Mouse (Mus musculus) erythroblast, embryonic 14.5 days (primary cell): ENCODE results near the gene 1700013F07Rik. TPM values are rescaled to one million over a fixed set of nuclear protein-coding genes. Genes with fewer than 3 reads are reported as not detected.
"Not testable (repeated sequence)": the region's sequence is repeated elsewhere in the genome, so short reads cannot be mapped to it uniquely, and the experiment has no call there.

Experiments used
- H3K27me3 ChIP-seq: 2 replicates; pipeline ENCODE4 v1.6.1; 2012; ENCODE audit warnings: inconsistent platforms; ENCODE audit not compliant: control insufficient read depth
- H3K36me3 ChIP-seq: 2 replicates; pipeline ENCODE4 v1.6.1; 2012; ENCODE audit warnings: mild to moderate bottlenecking, inconsistent platforms; ENCODE audit not compliant: control insufficient read depth
- H3K4me1 ChIP-seq: 2 replicates; pipeline ENCODE4 v1.6.1; 2012; ENCODE audit warnings: inconsistent platforms; ENCODE audit not compliant: control insufficient read depth
- H3K4me3 ChIP-seq: replicated peaks from 2 replicates; pipeline ENCODE3; 2012; ENCODE audit warnings: moderate library complexity, mild to moderate bottlenecking, inconsistent platforms
- H3K9me3 ChIP-seq: 2 replicates; pipeline ENCODE4 v1.6.1; 2012; ENCODE audit warnings: low read length, inconsistent platforms, mixed read lengths; ENCODE audit not compliant: control insufficient read depth
- GATA1 ChIP-seq: IDR thresholded peaks from 2 replicates; pipeline ENCODE4 v1.6.1; 2012; ENCODE audit warnings: low read length, inconsistent platforms, mixed read lengths
- TAL1 ChIP-seq: IDR thresholded peaks from 3 replicates; pipeline ENCODE4 v1.6.1; 2012; ENCODE audit warnings: low read length, inconsistent platforms, mixed read lengths
- polyA plus RNA-seq: library from polyadenylated mRNA; stranded (reverse); fragments of >175 nt; gene quantifications from 2 replicates; pipeline ENCODE4 v1.2.3, GENCODE M21; 2012

Gene 1700013F07Rik
- polyA plus RNA-seq, 1 experiment: not detected

GRCm38 (mm10) chr3:108563309-108563708, 29.4 kb downstream of the 1700013F07Rik start:
- TF ChIP-seq GATA1 (no peak), TAL1 (no peak)
- peaks cover 53% of the 10 kb centered on the region for H3K4me1 ChIP-seq
- H3K36me3 ChIP-seq: peaks cover 26% of the 10 kb centered on the region
- H3K9me3 ChIP-seq: no peaks in the 10 kb centered on the region
- peak overlapping the region; percentile 85 for H3K4me3 ChIP-seq
- peaks cover 5% of the 10 kb centered on the region for H3K27me3 ChIP-seq

- Histone ChIP-seq H3K4me1 (peaks cover 28% of the 10 kb centered on the region), H3K4me3 (no peak overlapping the region), H3K9me3 (no peaks in the 10 kb centered on the region), H3K27me3 (peaks cover 17% of the 10 kb centered on the region), H3K36me3 (no peaks in the 10 kb centered on the region)
- TF ChIP-seq GATA1: no peak
- TF ChIP-seq TAL1: no peak
Observed at GRCm38 (mm10) chr3:108567990-108568877, 34.3 kb downstream of the 1700013F07Rik start.

GRCm38 (mm10) chr3:108569636-108570035, 35.7 kb downstream of the 1700013F07Rik start:
- H3K36me3 ChIP-seq, H3K4me3 ChIP-seq, H3K9me3 ChIP-seq: not testable (repeated sequence)
- Histone ChIP-seq H3K27me3 (peaks cover 17% of the 10 kb centered on the region), H3K4me1 (peaks cover 23% of the 10 kb centered on the region)

- H3K4me3 ChIP-seq: peak overlapping the region; percentile 93
- H3K4me1 ChIP-seq: peaks cover 25% of the 10 kb centered on the region
- peaks cover 17% of the 10 kb centered on the region for H3K27me3 ChIP-seq
- H3K36me3 ChIP-seq: no peaks in the 10 kb centered on the region
- H3K9me3 ChIP-seq: no peaks in the 10 kb centered on the region
- TF ChIP-seq GATA1 (no peak), TAL1 (no peak)
Observed at GRCm38 (mm10) chr3:108570813-108571212, 36.9 kb downstream of the 1700013F07Rik start.

DNA sequence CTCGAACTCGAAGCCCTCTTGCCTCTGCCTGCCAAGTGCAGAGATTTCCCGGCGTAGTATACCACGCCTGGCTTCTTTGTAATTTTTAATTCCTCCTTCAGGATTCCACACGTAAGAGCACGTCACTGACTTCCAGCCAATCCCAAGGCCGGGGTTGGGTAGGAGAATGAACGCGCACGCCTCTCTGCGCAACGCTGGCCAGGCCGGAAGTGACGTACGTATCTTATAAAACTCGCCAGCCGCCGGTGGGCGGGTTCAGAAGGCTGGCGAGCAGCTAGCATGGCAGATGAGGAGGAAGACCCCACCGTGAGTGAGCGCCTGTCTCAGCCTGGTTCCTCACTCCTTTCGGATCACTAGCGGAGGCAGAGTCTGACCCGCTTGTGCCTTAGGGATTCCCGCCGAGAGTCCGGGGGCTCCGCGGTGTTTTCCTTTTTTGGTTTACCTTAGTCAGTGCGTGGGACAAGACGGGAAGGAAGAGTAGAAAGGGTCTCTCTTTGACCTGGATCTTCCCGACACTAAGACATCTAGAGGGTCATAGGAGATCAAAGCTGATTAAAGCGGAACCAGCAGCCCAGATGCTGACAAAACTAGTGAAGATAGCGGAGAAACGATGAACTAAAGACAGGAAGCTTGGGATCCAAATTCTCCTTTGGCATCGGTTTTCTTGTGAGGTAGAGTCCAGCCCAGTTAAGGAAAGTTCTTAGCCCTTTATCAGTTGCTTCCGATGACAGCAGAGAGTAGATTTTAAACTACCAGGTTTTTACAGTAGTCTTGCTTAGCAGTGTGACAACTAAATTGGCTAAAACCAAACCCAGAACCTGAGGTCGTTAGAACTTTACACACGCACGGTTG, 37.7 kb downstream of the 1700013F07Rik start, which contains the start of gene Taf13:
Gene Taf13, plus strand, starts transcription at position 256 of the 852 bp plus-strand sequence.
- H3K4me1 ChIP-seq: peaks cover 25% of the 10 kb centered on the region
- no peaks in the 10 kb centered on the region for H3K9me3 ChIP-seq
- H3K27me3 ChIP-seq: peaks cover 15% of the 10 kb centered on the region
- H3K4me3 ChIP-seq: peak within 1 kb of the TSS; percentile 93
- H3K36me3 ChIP-seq: no peaks in the 10 kb centered on the region
- no peak for TF ChIP-seq GATA1
- no peak for TF ChIP-seq TAL1

GRCm38 (mm10) chr3:108572309-108573010, 38.5 kb downstream of the 1700013F07Rik start:
- Histone ChIP-seq H3K4me1 (peaks cover 25% of the 10 kb centered on the region), H3K36me3 (no peaks in the 10 kb centered on the region), H3K27me3 (peaks cover 15% of the 10 kb centered on the region), H3K4me3 (peak overlapping the region; percentile 93), H3K9me3 (no peaks in the 10 kb centered on the region)
- TF ChIP-seq TAL1: no peak
- TF ChIP-seq GATA1: no peak

DNA sequence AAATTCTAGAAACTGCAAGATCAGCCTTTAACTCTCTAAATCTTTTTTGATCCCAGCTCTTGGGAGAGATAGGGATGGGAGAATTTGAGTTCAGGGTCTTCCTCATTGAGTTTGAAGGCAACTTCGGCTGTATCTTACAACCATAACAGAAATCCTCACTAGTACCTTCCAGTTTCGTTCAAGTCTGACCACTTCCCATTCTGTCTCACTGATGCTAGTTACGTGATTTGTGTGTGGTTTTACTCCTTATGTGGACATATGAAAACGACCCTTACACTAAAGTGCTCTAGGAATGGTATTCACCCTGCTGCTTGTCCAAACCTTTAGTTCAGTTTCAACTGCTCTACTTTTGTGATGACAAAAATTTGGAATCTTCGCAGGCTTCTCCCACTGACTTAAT, 40.1 kb downstream of the 1700013F07Rik start:
- H3K4me1 ChIP-seq: peaks cover 25% of the 10 kb centered on the region
- H3K36me3 ChIP-seq: peaks cover 5% of the 10 kb centered on the region
- H3K9me3 ChIP-seq: no peaks in the 10 kb centered on the region
- no peak overlapping the region for H3K4me3 ChIP-seq
- peaks cover 6% of the 10 kb centered on the region for H3K27me3 ChIP-seq
- TF ChIP-seq TAL1 (no peak), GATA1 (no peak)

GRCm38 (mm10) chr3:108584580-108584979, 50.6 kb downstream of the 1700013F07Rik start:
- no peak for TF ChIP-seq TAL1
- no peak for TF ChIP-seq GATA1
- no peak overlapping the region for H3K4me3 ChIP-seq
- no peaks in the 10 kb centered on the region for H3K9me3 ChIP-seq
- peaks cover 6% of the 10 kb centered on the region for H3K36me3 ChIP-seq
- H3K4me1 ChIP-seq: no peaks in the 10 kb centered on the region
- no peaks in the 10 kb centered on the region for H3K27me3 ChIP-seq
